Mouse (Mus musculus) cerebellum, postnatal 25 days (tissue): Measurements from ENCODE around the gene Nes.

Experiments
- DNase-seq, 2 experiments: peaks; one replicate each; pipeline ENCODE4 v3.0.0; 2021; ENCODE audit warnings: mixed read lengths in 2 of 2

The Nes gene

DNA sequence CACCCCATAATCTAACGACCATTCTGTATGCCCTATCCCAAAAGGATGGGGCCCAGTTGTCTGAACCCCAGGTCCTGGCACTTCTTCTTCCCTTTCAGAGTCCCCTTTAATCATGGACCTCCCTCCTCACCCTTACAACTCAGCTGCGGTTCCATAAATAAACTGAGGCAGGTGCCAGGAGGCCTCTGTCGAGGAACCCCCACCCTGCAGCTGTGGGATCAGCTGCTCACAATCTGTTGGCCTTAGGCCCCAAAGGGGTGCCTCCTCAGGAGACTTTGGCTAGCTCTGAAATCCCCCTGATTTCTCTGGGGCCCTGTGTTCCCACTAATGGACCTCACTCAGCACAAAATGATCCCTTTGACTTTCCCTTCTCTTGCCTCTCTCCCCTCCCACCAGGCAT is 13.2 kb downstream of the Nes start:
- DNase-seq, result no peak

DNA sequence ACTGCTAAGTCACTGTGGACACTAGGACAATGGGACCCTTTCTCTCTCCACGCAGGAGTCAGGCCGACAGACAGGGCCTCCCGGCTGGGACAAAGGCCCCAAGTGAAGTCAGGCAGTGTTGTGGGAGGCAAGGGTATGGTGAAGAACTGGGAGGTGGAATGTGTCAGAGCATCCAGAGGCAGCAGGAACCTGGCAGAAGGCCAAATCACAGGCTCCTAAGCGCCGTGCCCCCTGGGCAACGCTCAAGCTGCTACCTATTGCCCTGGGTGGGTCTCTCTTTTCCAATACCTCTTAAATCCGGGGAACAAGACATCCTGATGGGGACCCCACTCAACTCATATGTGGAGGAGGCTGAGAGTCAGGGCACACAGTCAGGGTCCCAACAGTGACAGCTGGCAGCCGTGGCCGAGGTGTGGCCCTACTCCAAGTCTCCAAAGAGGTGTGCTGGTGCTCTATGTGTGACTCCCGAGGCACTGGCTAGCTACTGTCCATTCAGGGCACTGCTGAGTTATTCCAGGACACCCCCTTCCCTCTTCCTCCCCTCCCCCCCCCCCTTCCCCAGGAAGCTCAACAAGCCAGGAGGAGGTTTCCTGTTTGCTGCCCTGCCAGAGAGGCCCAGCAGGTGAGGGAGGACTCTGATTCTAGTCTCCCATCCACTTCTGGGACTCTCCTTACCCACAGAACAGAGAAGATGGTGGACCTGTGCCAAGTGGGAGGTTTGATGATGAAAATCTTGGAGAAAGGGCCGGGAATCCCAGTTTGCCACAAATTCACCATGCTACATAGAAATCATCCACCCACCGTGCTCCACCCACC is 14.8 kb downstream of the Nes start:
- DNase-seq, result peak; percentile 40 to 49

DNA sequence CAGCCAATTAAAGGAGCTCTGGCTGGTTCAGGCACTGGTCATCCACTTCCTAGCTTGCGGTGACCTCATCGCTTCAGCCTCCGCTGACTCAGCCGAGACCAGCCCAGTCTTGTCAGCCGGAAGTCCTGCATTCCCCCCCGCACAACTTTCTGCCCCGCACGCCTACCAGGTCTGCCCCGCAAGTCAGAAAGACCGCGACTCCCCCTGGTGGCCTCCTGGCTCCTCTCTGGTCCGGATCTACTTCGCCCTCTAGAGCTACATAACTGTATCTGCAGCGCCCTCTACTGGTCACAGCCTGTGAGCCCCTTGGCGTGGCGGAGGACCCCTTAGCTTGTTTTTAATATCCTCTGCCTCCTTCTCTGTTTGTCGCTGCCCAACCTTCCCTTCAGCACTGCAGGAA is 16.0 kb downstream of the Nes start:
- peak; percentile 92 to 96 for DNase-seq

DNA sequence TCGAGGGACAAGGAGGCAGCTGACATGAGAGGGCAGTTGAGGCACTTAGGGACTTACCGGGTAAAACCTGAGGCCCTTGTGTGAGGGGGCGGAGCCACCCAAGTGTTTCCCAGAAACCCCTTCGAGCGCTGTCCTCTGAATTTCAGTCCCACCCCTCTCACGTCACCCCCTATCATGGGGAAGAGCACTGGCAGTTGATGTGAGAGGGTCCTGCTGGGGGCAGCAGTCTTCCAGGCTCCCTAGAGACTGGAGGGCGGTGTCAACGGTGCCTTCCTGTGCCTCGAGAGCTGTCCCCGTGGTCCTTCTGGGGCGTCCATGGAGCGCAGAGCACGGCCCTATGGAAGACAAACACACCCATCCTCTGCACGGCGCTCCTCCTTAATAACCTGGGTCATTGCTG is 16.8 kb downstream of the Nes start:
- DNase-seq, result no peak

DNA sequence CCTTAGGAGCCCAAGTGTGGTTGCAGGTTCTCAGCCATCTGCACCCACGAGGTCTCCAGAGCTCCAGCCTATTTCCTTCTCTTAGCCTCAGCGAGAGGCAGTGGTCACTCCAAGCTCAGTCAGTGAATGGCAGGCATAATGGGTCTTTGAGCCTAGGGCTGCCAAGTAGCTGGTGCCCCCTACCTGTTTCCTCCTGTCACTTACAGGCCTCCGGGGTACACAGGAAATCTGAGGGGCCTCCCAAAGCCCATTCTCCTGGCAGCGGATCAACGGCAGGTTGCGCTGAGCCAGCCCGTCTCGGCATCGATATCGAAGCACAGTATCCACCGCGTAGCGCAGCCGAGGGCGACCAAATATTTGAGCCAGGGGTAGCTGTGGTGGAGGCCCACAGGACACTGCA is 17.2 kb downstream of the Nes start:
- no peak for DNase-seq

DNA sequence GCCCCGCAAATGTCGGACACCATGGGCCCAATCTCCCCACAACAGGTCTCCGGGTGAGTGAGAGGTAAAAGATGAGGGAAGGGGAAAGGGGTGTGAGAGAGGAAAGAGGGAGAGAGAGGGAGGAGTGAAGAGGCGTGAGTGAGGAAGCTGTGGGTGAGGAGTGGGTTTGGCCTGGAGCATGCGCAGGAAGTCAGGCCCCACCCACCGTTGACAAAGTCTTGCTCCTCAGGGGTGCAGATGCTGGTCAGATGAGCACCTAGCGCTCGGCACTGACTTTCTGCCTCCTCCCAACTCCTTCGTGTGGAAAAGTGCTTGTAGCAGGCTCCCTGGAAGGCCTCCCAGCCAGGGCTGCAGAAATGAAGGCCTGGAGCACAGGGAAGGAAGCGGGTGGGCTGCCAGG is 19.1 kb downstream of the Nes start:
- no peak for DNase-seq

DNA sequence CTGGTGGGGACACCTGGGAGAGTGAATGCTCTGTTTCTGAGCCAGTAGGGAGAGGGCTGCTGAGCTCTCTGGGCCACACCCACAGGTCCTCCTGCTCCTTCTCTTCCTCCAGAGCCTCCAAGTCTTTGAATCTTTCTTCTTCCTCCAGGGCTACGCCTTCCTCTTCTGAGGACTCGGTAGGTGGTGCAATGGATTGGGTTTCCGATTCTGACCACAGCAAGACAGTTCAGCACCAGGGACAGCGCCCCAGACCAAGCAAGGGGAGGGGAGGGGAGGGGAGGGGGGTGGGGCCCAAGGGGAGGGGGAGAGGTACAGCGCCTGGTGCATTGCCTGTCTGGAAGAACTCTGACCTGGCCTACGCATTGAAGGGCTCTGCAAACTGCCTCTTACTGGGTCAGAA is 22.6 kb downstream of the Nes start:
- no peak for DNase-seq

DNA sequence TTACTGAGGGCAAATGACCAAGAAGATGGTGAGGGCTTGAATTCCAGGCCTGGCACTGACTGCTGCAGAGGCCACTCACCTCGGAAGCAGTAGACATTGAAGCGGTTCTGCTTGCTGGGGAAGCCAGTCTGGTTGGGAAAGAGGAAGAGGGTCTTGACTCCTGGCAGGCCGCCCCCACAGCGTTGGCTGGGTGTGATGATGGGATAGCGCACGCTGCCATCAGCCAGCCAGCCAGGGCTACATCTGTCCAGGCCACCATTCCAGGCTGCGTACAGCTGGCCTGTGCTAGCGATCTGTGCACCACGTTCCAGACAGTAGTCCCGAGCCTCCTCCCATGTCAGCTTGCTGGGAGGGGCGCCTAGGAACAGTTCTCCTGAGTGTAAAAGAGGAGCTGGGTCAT is 24.5 kb downstream of the Nes start:
- DNase-seq, result no peak

DNA sequence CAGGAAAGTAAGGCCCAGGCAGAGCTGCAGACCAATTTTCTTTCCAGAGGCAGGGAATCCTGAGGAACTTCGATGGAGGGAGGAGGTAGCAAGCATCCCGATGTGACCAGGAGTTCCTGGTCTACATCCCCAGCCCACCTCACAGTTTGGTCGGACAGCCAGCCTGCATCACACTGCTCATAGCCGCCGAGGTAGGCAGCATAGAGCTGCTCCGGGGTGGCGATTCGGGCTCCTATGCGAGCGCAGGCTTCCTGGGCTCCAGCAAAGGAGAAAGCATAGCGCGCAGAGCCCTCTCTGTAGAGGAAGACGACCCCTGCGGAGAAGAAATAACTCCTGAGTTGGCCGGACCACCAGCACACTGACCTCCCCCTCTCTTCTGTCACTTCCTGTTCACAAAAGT is 25.5 kb downstream of the Nes start:
- no peak for DNase-seq

DNA sequence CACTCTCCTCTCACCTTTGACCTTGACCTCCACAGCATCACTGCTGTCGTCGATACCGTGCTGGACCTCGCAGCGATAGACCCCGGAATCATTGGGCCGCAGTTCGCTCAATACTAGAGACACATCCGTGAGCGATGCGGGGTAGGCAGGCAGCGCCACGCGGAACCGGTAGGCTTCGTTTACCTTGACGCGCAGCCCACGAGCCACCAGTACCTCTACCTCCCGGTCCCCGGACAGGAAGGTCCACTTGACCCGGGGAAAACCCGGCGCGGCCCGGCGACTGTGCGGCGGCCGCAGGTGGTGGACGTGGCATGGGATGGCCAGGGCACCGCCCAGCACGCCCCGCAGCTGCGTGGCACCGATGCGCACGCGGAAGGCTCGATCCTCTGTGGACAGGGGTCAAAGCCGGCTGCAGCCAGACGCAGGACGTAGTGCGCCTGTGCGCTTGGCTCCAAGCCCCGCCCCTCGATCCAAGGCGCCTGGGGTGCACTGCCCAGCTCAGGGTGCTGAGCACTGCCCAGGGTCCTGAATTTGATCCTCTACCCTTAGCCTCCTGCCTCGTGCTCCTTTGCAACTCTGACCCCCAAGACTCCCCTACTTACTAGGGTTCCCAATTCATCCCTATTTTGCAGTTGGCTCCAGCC is 26.2 kb downstream of the Nes start:
- DNase-seq, result peak; percentile 33 to 51

DNA sequence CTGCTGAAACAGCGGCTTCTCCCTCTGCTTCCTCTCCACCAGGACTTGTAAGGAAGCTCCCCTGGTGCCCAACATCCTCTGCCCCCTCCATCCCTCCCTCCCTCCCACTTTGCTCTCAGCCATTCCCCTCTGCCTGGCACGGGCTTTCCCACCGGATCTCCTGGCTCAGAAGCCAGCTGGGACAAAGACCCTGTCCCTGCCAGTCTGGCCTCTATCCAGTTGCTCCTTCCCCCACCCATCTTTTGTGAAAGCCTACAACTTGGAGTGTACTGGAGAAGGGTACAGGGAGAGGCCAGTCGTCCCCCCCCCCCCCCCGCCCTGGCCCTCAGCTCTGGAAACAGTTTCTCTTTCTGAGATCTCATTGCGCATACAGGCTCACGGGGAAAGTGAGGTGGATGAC is 27.9 kb downstream of the Nes start:
- peak in 1 of 2 experiments; percentile 38 for DNase-seq

DNA sequence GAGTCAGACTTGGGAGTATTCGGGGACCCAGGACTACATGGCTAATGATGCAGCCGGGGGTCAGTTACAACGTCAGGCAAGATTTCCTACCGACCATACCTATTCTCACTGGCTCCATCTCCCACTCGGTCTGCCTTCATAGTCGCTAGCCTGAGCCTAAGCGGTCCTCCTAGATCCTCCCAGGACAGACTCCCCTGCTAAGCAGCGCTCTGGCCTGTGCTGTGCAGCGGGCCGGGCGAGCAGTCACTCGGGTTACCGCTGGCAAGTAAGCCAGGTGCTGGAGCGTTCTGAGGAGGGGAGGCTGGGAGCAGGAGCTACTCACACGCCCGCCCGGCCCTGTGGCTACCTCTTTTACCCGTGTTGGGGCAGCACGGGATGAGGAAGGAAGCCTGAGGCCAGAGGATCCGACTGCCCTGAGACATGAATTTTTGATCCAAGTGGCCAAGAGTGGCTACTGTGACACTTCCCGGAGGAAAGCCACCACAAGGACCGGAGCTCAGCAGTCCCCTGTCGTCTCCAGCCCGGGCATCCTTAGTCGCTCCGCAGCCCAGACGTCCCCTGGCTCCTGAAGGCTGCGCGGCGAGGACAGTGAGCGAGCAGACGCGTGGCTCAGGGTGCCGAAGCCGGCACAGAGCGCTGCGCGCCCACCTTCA is 28.5 kb downstream of the Nes start:
- DNase-seq, result peak in 1 of 2 experiments; percentile 32

DNA sequence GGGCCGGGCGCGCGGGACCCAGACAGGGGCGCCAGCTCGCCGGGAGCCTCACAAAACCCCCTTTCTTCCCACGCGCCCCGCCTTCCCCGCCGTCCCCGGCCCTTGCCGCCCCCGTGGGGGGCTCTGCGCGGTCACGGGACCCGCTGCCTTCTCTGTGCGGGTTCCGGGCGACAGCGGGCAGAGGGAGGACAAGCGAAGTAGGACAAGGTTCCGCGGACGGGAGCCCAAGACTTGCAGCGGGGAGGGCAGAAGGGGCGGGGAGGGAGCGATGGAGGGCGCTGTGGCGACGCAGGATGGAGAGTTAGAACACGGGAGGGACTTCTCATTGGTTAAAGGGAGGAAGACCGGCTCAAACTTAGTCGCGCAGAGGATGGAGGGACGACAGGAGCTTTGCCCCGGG is 29.3 kb downstream of the Nes start, which contains the start of gene Bcan:
Bcan (minus strand) TSS at position 50 of the 400 bp plus-strand sequence.
- DNase-seq, result peak; percentile 39 to 66

DNA sequence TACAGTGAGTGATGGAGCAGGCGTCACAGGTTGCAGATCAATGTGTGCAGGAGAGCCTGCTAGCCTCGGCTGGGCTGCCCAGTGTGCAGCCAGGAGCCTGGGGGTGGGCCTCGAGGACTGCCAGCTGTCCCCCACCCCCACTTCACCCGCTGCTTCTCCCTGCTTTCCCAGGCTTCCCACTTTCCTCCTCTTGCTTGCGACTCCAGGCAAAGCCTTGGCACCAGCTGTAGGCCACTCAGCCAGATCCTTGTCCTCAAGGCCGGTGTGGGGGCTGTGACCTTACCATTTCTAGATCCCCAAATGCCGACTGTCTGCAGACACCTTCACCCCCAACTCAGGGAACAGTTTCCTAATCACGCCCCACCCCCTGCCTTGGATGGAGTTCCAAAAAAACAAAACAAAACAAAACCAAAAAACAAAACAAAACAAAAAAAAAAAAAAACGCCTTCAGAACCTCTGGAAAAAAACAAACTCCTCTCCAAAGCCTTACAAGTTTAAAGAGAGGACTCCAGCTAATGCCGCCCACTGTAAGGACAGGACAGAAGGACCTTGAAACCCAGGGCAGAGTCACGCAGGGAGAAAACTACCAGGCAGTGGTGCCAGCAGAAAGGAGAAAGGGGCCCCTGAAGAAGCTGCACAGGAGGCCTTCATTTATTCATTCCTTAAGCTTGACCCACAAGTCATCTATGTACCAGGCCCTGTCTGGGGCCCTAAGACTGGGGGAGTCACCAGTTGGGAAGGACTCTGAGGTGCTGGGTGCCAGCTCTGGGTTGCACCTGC is 30.1 kb downstream of the Nes start:
- DNase-seq, result no peak

DNA sequence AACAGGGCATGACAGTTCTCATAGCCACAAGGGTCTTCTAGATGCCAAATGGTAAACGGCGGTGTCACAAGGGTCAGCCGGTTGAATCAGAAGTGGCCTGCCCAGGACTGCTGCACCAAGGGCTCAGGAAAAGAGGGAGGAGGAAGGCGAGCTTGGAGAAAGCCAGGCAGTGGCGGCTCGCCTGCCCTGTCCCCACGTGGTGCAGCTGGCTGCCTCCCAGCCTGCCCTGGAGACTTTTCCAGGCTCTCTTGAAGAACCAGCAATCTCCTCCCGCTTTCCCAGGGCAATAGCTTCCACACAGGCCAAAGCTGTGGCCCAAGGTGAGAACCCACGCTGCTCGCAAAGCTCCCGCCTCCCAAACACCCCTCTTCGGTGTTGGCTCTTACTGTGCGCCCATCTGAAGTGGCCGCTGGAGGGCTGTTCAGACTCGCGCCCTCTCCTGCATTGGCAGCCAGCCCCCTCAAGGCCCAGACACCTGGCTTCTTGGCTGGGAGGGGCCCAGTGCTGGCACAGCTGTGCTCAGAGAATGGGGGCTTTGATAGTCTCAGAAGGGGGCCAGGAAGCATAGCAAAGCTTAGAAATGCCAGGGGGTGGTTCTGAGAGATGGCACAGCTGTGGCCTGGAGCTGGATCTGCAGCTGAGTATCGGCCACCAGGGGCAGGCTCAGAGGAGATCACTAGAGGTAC is 31.6 kb downstream of the Nes start:
- DNase-seq, result peak in 1 of 2 experiments; percentile 61

DNA sequence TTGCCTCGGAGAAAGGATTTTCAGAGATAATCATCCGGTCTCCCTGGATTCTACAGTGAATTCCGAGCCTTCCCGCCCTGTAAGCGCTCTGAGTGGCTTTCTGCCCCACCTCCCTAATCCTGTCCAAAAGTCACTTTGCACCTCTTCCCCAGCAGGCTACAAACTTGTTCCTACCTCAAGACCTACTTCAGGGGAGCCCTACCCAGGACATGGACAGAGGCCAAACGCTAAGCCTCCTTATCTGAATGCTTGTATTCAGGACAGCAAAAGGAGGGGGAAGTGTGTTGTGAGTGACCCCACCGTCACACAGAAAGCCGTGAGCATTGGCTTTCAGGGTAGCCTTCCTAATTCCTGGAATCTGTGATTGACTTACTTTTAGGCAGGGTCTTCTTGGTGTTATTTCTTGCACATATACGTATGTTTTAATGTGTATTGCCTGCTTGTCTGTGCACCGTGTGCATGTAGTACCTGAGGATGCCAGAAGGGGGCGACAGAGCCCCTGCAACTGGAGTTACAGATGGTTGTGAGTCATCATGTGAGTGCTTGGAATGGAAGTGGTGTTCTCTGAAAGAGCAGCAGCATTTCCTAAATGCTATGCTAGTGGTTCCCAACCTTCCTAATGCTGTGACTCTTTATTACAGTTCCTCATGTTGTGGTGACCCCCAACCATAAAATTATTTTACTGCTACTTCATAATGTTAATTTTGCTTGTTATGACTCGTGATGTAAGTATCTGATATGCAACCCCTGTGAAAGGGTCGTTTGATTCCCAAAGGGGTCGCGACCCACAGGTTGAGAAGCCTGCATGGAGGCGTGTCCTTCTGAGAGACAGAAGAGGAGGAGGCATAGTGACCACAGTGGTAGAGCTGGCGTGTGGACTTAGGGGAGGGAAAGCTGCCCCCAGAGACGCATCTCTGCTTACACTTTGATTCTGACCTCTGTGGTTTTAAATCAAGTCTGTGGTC is 35.2 kb downstream of the Nes start:
- peak in 1 of 2 experiments; percentile 19 for DNase-seq

DNA sequence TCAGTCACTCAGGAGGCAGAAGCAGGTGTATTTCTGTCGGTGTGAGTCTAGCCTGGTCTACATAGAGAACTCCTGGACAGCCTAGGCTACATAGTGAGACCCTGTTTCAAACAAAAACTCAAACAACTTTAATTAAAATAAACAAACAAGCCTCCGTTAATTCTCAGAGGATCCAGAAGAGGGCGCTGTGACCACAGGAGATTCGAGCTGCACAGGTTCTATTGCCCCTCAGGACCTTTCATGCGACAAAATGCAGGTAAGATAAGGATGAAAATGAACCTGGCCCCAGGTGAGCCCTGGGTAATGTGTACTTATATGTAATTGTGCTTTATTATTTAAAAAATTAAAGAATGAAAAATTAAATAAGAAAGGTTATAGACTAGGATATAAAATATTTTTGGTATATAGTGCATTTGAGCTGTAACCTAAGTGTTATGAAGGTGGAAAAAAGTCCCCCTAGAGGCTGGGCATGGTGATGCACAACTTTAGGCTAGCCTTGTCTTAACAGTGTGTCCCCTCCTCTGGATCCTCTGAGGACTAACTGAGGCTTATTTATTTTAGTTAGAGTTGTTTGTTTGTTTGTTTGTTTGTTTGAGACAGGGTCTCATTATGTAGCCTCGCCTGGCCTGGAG is 39.9 kb downstream of the Nes start:
- peak; percentile 36 to 60 for DNase-seq

DNA sequence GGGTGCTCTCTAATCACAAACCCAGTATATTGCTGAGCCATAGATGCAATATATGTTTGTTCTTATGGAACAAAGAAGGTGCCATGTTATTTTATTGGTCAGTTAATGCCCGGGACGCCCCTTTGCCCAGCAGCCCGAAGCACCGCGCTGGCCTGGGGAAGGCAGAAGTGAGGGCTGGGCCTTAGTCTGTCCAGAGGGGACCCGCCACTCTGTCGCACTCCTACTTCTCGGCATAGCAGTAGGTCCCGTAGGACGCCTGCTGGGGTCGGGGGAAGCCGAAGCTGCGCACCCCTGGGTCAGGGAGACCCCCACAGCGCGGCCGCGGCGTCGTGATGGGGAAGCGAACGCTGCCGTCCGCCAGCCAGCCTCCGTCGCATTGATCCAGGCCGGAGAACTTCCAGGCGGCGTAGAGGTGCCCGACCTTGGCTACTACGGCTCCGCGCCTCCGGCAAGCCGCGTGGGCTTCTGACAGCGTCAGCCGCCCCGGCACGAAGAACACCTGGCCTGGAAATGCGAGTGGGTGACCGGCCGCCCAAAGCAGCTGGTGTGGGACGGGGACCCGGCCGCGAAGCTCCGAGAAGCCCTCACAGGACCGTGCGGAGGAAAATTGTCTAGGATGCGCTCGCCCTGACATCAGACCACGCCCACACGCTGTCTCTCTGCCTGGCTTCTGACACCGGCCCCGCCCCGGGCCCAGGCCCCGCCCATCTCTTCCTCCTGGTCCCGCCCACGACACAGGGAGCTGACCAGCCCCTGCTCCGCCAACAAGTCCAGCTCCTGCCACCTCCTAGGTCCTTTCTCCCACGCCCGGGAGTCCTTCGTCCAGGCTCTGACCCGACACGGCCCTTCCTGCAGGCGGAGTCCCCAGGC is 51.7 kb downstream of the Nes start:
- peak; percentile 92 to 96 for DNase-seq

DNA sequence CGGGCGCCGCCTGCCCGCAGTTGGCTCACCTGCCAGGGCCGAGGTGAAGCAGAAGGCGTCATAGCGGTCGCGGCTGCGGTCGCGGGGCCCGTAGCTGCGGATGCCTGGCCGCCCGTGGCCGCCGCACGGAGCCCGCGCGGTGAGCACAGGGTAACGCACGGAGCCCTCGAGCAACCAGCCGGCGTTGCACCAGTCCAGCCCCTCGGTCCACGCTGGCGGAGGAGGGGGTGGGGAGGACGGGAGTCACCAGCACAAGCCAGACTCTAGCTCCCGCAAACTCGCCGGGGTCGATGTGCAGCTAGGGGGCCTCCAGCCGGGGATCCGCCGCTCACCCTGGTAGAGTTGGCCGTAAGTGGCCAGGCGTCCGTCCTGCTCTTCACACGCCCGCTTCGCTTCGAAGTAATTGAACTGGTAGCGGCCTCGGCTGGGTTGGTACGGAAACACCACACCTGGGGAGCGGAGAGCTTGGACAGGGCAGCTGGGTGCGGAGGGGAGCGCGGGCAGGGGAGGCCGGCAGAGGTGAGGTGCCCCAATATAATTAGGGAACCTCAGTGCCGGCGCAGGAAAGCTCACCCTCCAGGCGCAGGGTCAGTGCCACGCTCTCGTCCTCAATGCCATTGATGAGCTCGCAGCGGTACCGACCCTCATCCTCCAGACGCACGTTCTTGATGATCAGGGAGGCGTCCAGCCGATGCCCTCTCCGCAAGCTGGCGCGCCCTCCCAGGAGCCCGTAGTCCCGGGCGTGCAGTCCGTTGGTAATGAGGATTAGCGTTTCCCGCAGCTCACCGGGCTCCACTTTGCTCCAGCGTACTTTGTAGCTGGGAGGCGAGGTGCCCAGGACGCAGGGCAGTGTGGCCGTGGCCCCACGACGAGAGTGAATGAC is 52.6 kb downstream of the Nes start:
- peak; percentile 23 to 35 for DNase-seq
